Mouse (Mus musculus) C2C12 (cell line): ENCODE results near the gene C5ar2. TPM values are rescaled to one million over a fixed set of nuclear protein-coding genes. Genes with fewer than 3 reads are reported as not detected.

Experiments used
- H3K27me3 ChIP-seq: one replicate; pipeline ENCODE4 v1.6.1; 2011; ENCODE audit not compliant: control insufficient read depth, insufficient read depth, insufficient read length
- H3K36me3 ChIP-seq: one replicate; pipeline ENCODE4 v1.6.1; 2011; ENCODE audit not compliant: control insufficient read depth, insufficient read depth
- H3K4me3 ChIP-seq: one replicate; pipeline ENCODE4 v1.5.1; 2011; ENCODE audit warnings: mild to moderate bottlenecking, control low read depth; ENCODE audit not compliant: poor library complexity, insufficient read depth, severe bottlenecking
- H3K79me2 ChIP-seq: one replicate; pipeline ENCODE4 v1.6.1; 2011; ENCODE audit not compliant: control insufficient read depth, insufficient read depth
- H3K79me3 ChIP-seq: one replicate; pipeline ENCODE4 v1.6.1; 2011; ENCODE audit warnings: low read depth, control low read depth
- H3ac ChIP-seq: one replicate; pipeline ENCODE3; 2011; ENCODE audit warnings: low read depth; ENCODE audit not compliant: control insufficient read depth, insufficient read length
- CEBPB ChIP-seq: IDR thresholded peaks from one replicate; pipeline ENCODE4 v1.6.1; 2011; ENCODE audit warnings: low read depth, mild to moderate bottlenecking, control low read depth, moderate library complexity
- CTCF ChIP-seq: IDR thresholded peaks from one replicate; pipeline ENCODE4 v1.5.1; 2011; ENCODE audit not compliant: control insufficient read depth, insufficient read depth, insufficient read length
- FOSL1 ChIP-seq: IDR thresholded peaks from one replicate; pipeline ENCODE4 v1.8.0; 2011; ENCODE audit warnings: mild to moderate bottlenecking, low read length; ENCODE audit not compliant: poor library complexity, insufficient read depth, severe bottlenecking
- MAX ChIP-seq: IDR thresholded peaks from one replicate; pipeline ENCODE4 v1.6.1; 2011; ENCODE audit warnings: mild to moderate bottlenecking, control low read depth
- MYOD1 ChIP-seq: IDR thresholded peaks from one replicate; pipeline ENCODE4 v1.6.1; 2011; ENCODE audit warnings: low read depth; ENCODE audit not compliant: control insufficient read depth, insufficient read length
- MYOG ChIP-seq: IDR thresholded peaks from one replicate; pipeline ENCODE4 v1.6.1; 2011; ENCODE audit not compliant: control insufficient read depth, insufficient read length; ENCODE audit errors: extremely low read depth
- USF1 ChIP-seq: IDR thresholded peaks from one replicate; pipeline ENCODE4 v1.6.1; 2011; ENCODE audit warnings: low read depth, mild to moderate bottlenecking, control low read depth, moderate library complexity
- polyA plus RNA-seq: library from polyadenylated mRNA; unstranded; fragments of >200 nt; fragmentation: generic; extraction: Trizol; gene quantifications from one replicate; pipeline ENCODE4 v1.2.1, GENCODE M21; 2012; ENCODE audit warnings: missing spikeins

The C5ar2 gene
- polyA plus RNA-seq, 1 experiment: not detected

DNA sequence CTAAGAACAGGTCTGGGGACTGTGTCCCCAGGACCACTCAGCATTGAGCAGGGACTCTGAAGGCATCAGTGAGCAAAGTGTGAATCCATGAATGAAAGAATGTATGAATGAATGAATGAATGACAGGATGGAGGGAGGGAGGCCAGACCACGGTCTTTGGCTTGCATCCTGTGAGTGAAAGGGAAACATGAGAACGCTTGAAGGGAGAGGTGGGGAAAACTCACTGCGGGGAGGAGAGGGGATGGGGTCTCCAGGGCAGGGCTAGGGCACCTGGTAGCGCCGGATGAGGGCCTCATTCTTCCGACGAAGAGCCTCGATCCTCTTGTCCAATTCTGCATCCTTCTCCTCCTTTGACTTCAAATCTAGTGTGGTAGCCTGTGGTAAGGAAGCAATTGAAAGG lies 40.0 kb upstream of the C5ar2 start:
- Histone ChIP-seq H3ac (no peak overlapping the region), H3K79me2 (peaks cover 23% of the 10 kb centered on the region), H3K27me3 (no peaks in the 10 kb centered on the region), H3K79me3 (peaks cover 13% of the 10 kb centered on the region), H3K36me3 (peaks cover 29% of the 10 kb centered on the region), H3K4me3 (no peak overlapping the region)
- TF ChIP-seq USF1 (no peak), MAX (no peak), MYOD1 (no peak), MYOG (no peak), CEBPB (no peak), FOSL1 (no peak), CTCF (no peak)

DNA sequence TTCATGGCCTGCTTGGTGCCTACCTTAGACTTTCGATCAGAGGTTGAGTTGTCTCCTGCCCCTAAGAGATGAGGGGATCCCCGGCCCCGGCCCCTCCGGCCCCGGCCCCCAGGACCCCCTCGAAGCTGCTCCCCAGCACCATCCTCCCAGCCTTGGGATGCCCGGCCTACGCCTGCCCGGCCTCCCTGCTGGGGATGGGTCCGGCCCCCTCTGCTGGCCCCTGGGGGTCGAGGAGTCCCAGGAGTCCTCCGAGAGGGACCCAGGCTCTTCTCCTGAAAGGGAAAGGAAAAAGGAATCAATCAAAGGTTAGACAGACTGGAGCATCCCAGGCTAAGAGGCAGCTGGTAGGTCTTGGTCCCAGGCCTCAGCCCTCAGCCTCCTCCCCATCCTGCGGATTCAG lies 38.4 kb upstream of the C5ar2 start:
- H3K36me3 ChIP-seq: peaks cover 33% of the 10 kb centered on the region
- H3K79me3 ChIP-seq: peaks cover 13% of the 10 kb centered on the region
- H3K4me3 ChIP-seq: no peak overlapping the region
- H3ac ChIP-seq: no peak overlapping the region
- H3K27me3 ChIP-seq: no peaks in the 10 kb centered on the region
- peaks cover 23% of the 10 kb centered on the region for H3K79me2 ChIP-seq
- TF ChIP-seq USF1: no peak
- no peak for TF ChIP-seq CEBPB
- TF ChIP-seq MYOG: no peak
- no peak for TF ChIP-seq FOSL1
- TF ChIP-seq MYOD1: no peak
- TF ChIP-seq CTCF: no peak
- no peak for TF ChIP-seq MAX

DNA sequence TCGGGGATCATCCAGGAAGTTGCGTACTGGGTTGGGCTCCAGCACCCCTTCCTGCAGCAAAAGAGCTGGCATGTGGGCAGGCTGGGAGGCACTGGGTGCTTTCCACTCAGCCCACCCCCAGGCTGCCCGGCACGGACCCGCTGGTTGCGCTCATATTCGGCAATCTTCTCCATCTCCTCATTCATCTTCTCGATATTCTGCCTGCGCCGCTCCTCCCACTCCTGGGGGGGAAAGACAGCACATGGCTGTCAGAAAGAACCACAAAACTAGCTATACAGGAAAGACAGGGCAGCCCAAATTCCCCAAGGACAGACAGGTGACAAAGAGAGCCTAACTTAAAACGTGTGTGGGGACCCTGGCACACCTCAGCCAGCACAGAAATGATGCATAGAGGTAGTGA lies 36.8 kb upstream of the C5ar2 start:
- Histone ChIP-seq H3K79me3 (peaks cover 13% of the 10 kb centered on the region), H3K79me2 (peaks cover 23% of the 10 kb centered on the region), H3ac (no peak overlapping the region), H3K27me3 (no peaks in the 10 kb centered on the region), H3K36me3 (peaks cover 33% of the 10 kb centered on the region), H3K4me3 (no peak overlapping the region)
- TF ChIP-seq MYOD1: no peak
- TF ChIP-seq MYOG: no peak
- TF ChIP-seq MAX: no peak
- TF ChIP-seq CTCF: no peak
- no peak for TF ChIP-seq USF1
- no peak for TF ChIP-seq CEBPB
- TF ChIP-seq FOSL1: no peak

DNA sequence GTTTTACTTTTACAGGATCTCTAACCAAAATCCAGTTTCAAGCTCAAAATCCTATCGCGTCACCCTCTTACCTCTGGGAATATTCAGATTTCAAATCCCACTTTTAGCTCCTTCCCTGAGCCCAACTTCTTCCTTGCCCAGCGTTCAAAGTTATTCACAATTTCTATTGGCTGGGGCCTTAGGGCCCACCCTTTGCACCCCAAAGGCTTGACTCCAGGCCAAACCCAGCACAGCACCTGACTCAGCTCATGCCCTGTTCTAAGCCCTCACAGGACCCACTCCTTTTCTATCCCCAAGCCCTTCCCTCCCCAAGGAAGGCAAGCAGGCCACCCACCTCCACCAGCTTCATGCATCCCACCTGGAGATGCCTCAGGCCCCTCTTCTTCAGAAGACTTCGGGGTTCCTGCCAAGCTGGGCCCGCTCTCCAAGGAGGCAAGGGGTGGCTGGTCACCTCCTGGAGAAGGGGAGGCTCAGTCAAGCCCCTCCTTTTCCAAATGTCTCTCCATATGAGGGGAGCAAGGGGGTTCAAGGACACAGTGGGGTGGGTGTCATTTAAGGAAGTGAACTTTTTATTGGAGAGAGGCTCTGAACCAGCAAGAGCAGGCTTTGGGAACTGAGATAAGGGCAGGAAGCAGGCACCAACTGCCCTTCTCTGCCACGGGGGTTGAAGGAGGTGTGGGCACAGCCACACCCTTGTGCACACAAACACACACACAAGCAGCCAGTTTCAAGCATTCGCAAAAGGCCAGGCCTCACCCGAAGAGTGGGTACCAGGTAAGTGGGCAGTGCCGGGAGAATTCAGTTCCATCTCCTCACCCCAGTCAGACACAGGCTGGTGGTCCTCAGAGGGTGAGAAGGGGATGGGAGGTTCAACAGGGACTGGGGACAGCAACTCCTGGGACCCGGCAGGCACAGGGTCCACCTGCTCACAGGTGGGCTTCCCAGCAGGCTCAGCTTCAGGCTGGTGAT lies 31.3 kb upstream of the C5ar2 start:
- H3K79me2 ChIP-seq: no peaks in the 10 kb centered on the region
- no peak overlapping the region for H3K4me3 ChIP-seq
- no peaks in the 10 kb centered on the region for H3K27me3 ChIP-seq
- no peaks in the 10 kb centered on the region for H3K79me3 ChIP-seq
- peaks cover 6% of the 10 kb centered on the region for H3K36me3 ChIP-seq
- H3ac ChIP-seq: no peak overlapping the region
- TF ChIP-seq CTCF (no peak), USF1 (no peak), CEBPB (no peak), FOSL1 (no peak), MYOG (no peak), MAX (no peak), MYOD1 (no peak)

DNA sequence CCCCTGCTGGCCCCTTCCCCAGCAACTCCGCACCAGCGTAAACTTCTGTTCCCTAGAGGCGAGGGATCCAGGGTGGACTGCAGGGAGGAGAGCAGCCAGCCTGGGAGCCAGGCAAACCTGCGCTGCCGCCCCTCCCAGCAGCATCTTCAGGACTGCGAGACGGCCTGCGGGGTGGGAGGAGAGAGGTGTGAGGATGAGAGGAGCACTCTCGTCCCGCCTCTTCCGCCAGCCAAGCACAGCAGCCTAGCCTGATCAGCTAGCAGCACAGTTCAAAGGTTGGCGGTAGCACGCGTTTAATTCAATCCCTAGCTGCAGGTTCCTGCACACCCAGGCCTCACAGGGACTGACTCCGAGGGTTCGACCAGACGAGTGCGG lies 29.8 kb upstream of the C5ar2 start:
- Histone ChIP-seq H3K79me2 (no peaks in the 10 kb centered on the region), H3K36me3 (peaks cover 2% of the 10 kb centered on the region), H3K4me3 (peak overlapping the region; percentile 14), H3K27me3 (no peaks in the 10 kb centered on the region), H3ac (peak overlapping the region; percentile 43), H3K79me3 (no peaks in the 10 kb centered on the region)
- TF ChIP-seq MYOG: no peak
- TF ChIP-seq CEBPB: no peak
- TF ChIP-seq USF1: no peak
- TF ChIP-seq MAX: no peak
- TF ChIP-seq MYOD1: no peak

DNA sequence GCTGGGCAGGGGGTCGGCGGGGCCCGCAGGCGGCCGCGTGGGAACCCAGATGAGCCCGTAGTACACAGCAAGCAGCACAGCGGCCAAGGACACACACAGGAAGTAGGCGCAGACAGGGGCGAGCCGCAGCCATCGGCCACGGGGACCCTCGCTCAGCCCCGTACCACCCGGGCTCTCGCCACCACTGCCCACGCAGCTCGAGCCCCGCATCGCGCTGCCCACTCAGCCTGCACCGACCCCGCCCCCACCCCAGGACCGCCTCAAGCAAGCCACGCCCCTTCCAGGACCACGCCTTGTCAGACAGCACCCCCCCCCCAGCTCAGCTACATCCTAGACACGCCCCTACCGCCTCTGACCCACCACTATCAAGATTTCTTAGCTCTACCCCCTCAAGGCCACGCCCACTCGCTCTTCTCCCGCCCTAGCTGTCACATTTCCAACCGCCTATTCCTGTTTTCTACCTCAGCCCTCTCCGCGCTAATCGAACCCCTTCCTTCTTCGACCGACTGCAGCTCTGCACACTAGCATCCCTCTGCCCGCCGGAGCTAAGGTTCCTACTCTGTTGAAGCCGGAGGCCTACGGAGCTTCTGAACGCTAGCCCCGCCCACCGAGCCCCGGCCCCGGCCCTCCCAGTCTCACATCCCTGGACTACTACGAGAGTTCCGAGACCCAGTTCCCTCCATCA lies 29.3 kb upstream of the C5ar2 start, which contains the start of gene Inafm1:
Gene Inafm1, minus strand, starts transcription at position 537 of the 685 bp plus-strand sequence.
- H3K4me3 ChIP-seq: peak within 1 kb of the TSS; percentile 29
- no peak for TF ChIP-seq CTCF
- H3K27me3 ChIP-seq: no peaks in the 10 kb centered on the region
- H3ac ChIP-seq: peak within 1 kb of the TSS; percentile 64
- H3K79me2 ChIP-seq: no peaks in the 10 kb centered on the region
- no peaks in the 10 kb centered on the region for H3K79me3 ChIP-seq
- no peaks in the 10 kb centered on the region for H3K36me3 ChIP-seq
